Mouse (Mus musculus) forebrain, embryonic 12.5 days (tissue): ENCODE results near the gene Aars. TPM values are rescaled to one million over a fixed set of nuclear protein-coding genes. Genes with fewer than 3 reads are reported as not detected.

Source experiments
- ATAC-seq: fragments of 200-750 bp; cut with Nextera tagmentation; 2 replicates; pipeline ENCODE4 v1.8.0; 2017; ENCODE audit warnings: moderate TSS enrichment; ENCODE audit not compliant: low FRiP score
- H3K27ac ChIP-seq: fragments of 300-500 bp; sonication (generic); 2 replicates; pipeline ENCODE4 v1.5.1; 2016; ENCODE audit warnings: mild to moderate bottlenecking
- H3K27me3 ChIP-seq: fragments of 300-500 bp; sonication (generic); 2 replicates; pipeline ENCODE4 v1.6.1; 2016; ENCODE audit warnings: mild to moderate bottlenecking
- H3K36me3 ChIP-seq: fragments of 300-500 bp; sonication (generic); replicated peaks from 2 replicates; pipeline ENCODE4 v1.6.1; 2016; ENCODE audit warnings: mild to moderate bottlenecking
- H3K4me1 ChIP-seq: fragments of 300-500 bp; sonication (generic); 2 replicates; pipeline ENCODE4 v1.6.1; 2016
- H3K4me2 ChIP-seq: fragments of 300-500 bp; sonication (generic); 2 replicates; pipeline ENCODE4 v1.6.1; 2016; ENCODE audit warnings: mild to moderate bottlenecking, moderate library complexity
- H3K4me3 ChIP-seq: fragments of 300-500 bp; sonication (generic); replicated peaks from 2 replicates; pipeline ENCODE4 v1.5.1; 2016; ENCODE audit warnings: mild to moderate bottlenecking
- H3K9ac ChIP-seq: fragments of 300-500 bp; sonication (generic); 2 replicates; pipeline ENCODE4 v1.6.1; 2016; ENCODE audit warnings: mild to moderate bottlenecking
- H3K9me3 ChIP-seq: fragments of 300-500 bp; sonication (generic); 2 replicates; pipeline ENCODE4 v1.6.1; 2016
- WGBS: fragments of 180-500 bp; shearing (Covaris S2); methylation state at CpG from one replicate; pipeline ENCODE4 v1.1.7; 2016; 5-methylcytosine and 5-hydroxymethylcytosine counted together
- polyA plus RNA-seq: library from polyadenylated mRNA; unstranded; fragments of >200 nt; fragmentation: Nextera tagmentation; extraction: Ambion mirVana; gene quantifications from 2 replicates; pipeline ENCODE4 v1.2.1, GENCODE M21; 2016

Aars gene
- polyA plus RNA-seq, 1 experiment from 2014 or later, result 84.6 TPM

- H3K4me2 ChIP-seq, result no peak within 1 kb of the TSS
- H3K4me3 ChIP-seq, result no peak within 1 kb of the TSS
- peaks cover 7% of the 10 kb centered on the region for H3K27me3 ChIP-seq
- peaks cover 6% of the 10 kb centered on the region for H3K36me3 ChIP-seq
- no peak for ATAC-seq
- no peaks in the 10 kb centered on the region for H3K9me3 ChIP-seq
- no peak within 1 kb of the TSS for H3K27ac ChIP-seq
- H3K9ac ChIP-seq, result no peak within 1 kb of the TSS
- WGBS, result 95% methylated on average over 19 of the region's 19 CpGs
- H3K4me1 ChIP-seq, result peaks cover 26% of the 10 kb centered on the region
These were observed 1.4 kb upstream of the Aars start, which contains the start of gene Ddx19b for GRCm38 (mm10) chr8:111031572-111031971. Gene Ddx19b, minus strand, starts transcription at chr8:111031751.

- H3K4me1 ChIP-seq, result peaks cover 19% of the 10 kb centered on the region
- H3K27me3 ChIP-seq, result peaks cover 7% of the 10 kb centered on the region
- peak overlapping the region; percentile 81 for H3K9ac ChIP-seq
- ATAC-seq, result peak; percentile 100
- no peaks in the 10 kb centered on the region for H3K9me3 ChIP-seq
- peak overlapping the region; percentile 86 for H3K27ac ChIP-seq
- peak overlapping the region; percentile 72 for H3K4me2 ChIP-seq
- peak overlapping the region; percentile 79 for H3K4me3 ChIP-seq
- peaks cover 23% of the 10 kb centered on the region for H3K36me3 ChIP-seq
- 5% methylated on average over 37 of the region's 37 CpGs for WGBS
These were observed 705 bp downstream of the Aars start for GRCm38 (mm10) chr8:111033482-111034215.

GRCm38 (mm10) chr8:111034276-111034675 is 1.3 kb downstream of the Aars start:
- ATAC-seq, result peak; percentile 15; the same call in 1 of the 2 replicates
- peaks cover 28% of the 10 kb centered on the region for H3K36me3 ChIP-seq
- H3K9ac ChIP-seq, result peak overlapping the region; percentile 81
- peak overlapping the region; percentile 86 for H3K27ac ChIP-seq
- H3K4me3 ChIP-seq, result peak overlapping the region; percentile 79
- H3K27me3 ChIP-seq, result peaks cover 7% of the 10 kb centered on the region
- peak overlapping the region; percentile 72 for H3K4me2 ChIP-seq
- H3K4me1 ChIP-seq, result peaks cover 19% of the 10 kb centered on the region
- 22% methylated on average over 12 of the region's 12 CpGs for WGBS
- H3K9me3 ChIP-seq, result no peaks in the 10 kb centered on the region

GRCm38 (mm10) chr8:111036591-111036990 is 3.6 kb downstream of the Aars start:
- ATAC-seq, result no peak
- H3K4me2 ChIP-seq, result no peak overlapping the region
- H3K9me3 ChIP-seq, result no peaks in the 10 kb centered on the region
- H3K4me1 ChIP-seq, result peaks cover 19% of the 10 kb centered on the region
- H3K36me3 ChIP-seq, result peaks cover 50% of the 10 kb centered on the region
- no peak overlapping the region for H3K27ac ChIP-seq
- H3K9ac ChIP-seq, result no peak overlapping the region
- H3K4me3 ChIP-seq, result no peak overlapping the region
- WGBS, result 91% methylated on average over 15 of the region's 15 CpGs
- H3K27me3 ChIP-seq, result peaks cover 5% of the 10 kb centered on the region

GRCm38 (mm10) chr8:111042546-111042945 is 9.6 kb downstream of the Aars start:
- no peak overlapping the region for H3K9ac ChIP-seq
- no peaks in the 10 kb centered on the region for H3K27me3 ChIP-seq
- no peaks in the 10 kb centered on the region for H3K9me3 ChIP-seq
- H3K4me3 ChIP-seq, result no peak overlapping the region
- H3K36me3 ChIP-seq, result peaks cover 94% of the 10 kb centered on the region
- ATAC-seq, result no peak
- no peaks in the 10 kb centered on the region for H3K4me1 ChIP-seq
- WGBS, result 95% methylated on average over 19 of the region's 19 CpGs
- no peak overlapping the region for H3K4me2 ChIP-seq
- no peak overlapping the region for H3K27ac ChIP-seq

GRCm38 (mm10) chr8:111044003-111044734 is 11.2 kb downstream of the Aars start:
- 46% methylated on average over 2 of the region's 2 CpGs for WGBS
- no peak overlapping the region for H3K4me3 ChIP-seq
- ATAC-seq, result no peak
- H3K27ac ChIP-seq, result no peak overlapping the region
- no peaks in the 10 kb centered on the region for H3K9me3 ChIP-seq
- H3K4me2 ChIP-seq, result no peak overlapping the region
- peaks cover 97% of the 10 kb centered on the region for H3K36me3 ChIP-seq
- no peaks in the 10 kb centered on the region for H3K27me3 ChIP-seq
- H3K9ac ChIP-seq, result no peak overlapping the region
- no peaks in the 10 kb centered on the region for H3K4me1 ChIP-seq

GRCm38 (mm10) chr8:111048694-111049093 is 15.8 kb downstream of the Aars start:
- H3K4me2 ChIP-seq, result no peak overlapping the region
- no peaks in the 10 kb centered on the region for H3K4me1 ChIP-seq
- H3K36me3 ChIP-seq, result peaks cover 99% of the 10 kb centered on the region
- ATAC-seq, result no peak
- no peak overlapping the region for H3K27ac ChIP-seq
- no peak overlapping the region for H3K9ac ChIP-seq
- H3K4me3 ChIP-seq, result no peak overlapping the region
- WGBS, result 95% methylated on average over 2 of the region's 2 CpGs
- no peaks in the 10 kb centered on the region for H3K9me3 ChIP-seq
- no peaks in the 10 kb centered on the region for H3K27me3 ChIP-seq

GRCm38 (mm10) chr8:111049106-111049505 is 16.2 kb downstream of the Aars start:
- no peak overlapping the region for H3K4me2 ChIP-seq
- WGBS, result 95% methylated on average over 7 of the region's 7 CpGs
- H3K9me3 ChIP-seq, result no peaks in the 10 kb centered on the region
- H3K9ac ChIP-seq, result no peak overlapping the region
- H3K36me3 ChIP-seq, result peaks cover 99% of the 10 kb centered on the region
- no peaks in the 10 kb centered on the region for H3K4me1 ChIP-seq
- H3K27me3 ChIP-seq, result no peaks in the 10 kb centered on the region
- H3K27ac ChIP-seq, result no peak overlapping the region
- no peak for ATAC-seq
- no peak overlapping the region for H3K4me3 ChIP-seq

GRCm38 (mm10) chr8:111053827-111054518 is 21.0 kb downstream of the Aars start:
- Histone ChIP-seq H3K9ac (no peak overlapping the region), H3K27me3 (no peaks in the 10 kb centered on the region), H3K27ac (no peak overlapping the region), H3K4me2 (no peak overlapping the region), H3K4me3 (no peak overlapping the region), H3K9me3 (no peaks in the 10 kb centered on the region), H3K4me1 (peaks cover 13% of the 10 kb centered on the region), H3K36me3 (peaks cover 79% of the 10 kb centered on the region)
- no peak for ATAC-seq
- WGBS, result 93% methylated on average over 12 of the region's 12 CpGs

GRCm38 (mm10) chr8:111055031-111055634 is 22.2 kb downstream of the Aars start:
- no peak overlapping the region for H3K27ac ChIP-seq
- H3K36me3 ChIP-seq, result peaks cover 67% of the 10 kb centered on the region
- 89% methylated on average over 17 of the region's 17 CpGs for WGBS
- no peaks in the 10 kb centered on the region for H3K9me3 ChIP-seq
- no peak for ATAC-seq
- H3K4me2 ChIP-seq, result no peak overlapping the region
- H3K9ac ChIP-seq, result no peak overlapping the region
- no peak overlapping the region for H3K4me3 ChIP-seq
- H3K4me1 ChIP-seq, result peaks cover 13% of the 10 kb centered on the region
- H3K27me3 ChIP-seq, result no peaks in the 10 kb centered on the region

GRCm38 (mm10) chr8:111055661-111056060 is 22.7 kb downstream of the Aars start:
- Histone ChIP-seq H3K4me3 (peak overlapping the region; percentile 99), H3K4me1 (peaks cover 13% of the 10 kb centered on the region), H3K9me3 (no peaks in the 10 kb centered on the region), H3K4me2 (no peak overlapping the region), H3K9ac (no peak overlapping the region), H3K27ac (no peak overlapping the region), H3K27me3 (no peaks in the 10 kb centered on the region; the same call in 1 of the 2 replicates), H3K36me3 (peaks cover 62% of the 10 kb centered on the region)
- WGBS, result 73% methylated on average over 2 of the region's 2 CpGs
- peak; percentile 40; the same call in 1 of the 2 replicates for ATAC-seq
